In genomic region chr6:114425343-114425742, GRCm38 (mm10) we compare ENCODE assay signal across 28 mouse cellular contexts. TPM values are rescaled to one million over a fixed set of nuclear protein-coding genes. Genes with fewer than 3 reads are reported as not detected.
"Had no signal": no experiment of that assay in that cellular context is flagged by ENCODE, and none has a peak within 500 bp of the region (broad histone marks: within the 10 kb centered on the region; RNA-seq: fewer than 3 reads in every experiment).

No protein-coding gene starts in this region.

- H3K9me3 ChIP-seq: heart, embryonic 13.5 days; heart, embryonic 15.5 days; hindbrain, embryonic 13.5 days; hindbrain, embryonic 15.5 days; kidney, embryonic 15.5 days; limb, embryonic 13.5 days; limb, embryonic 15.5 days; liver, embryonic 12.5 days had no signal

- ATAC-seq: hindbrain, postnatal 0 days; intestine, embryonic 16.5 days; liver, embryonic 12.5 days had no signal

- H3K4me2 ChIP-seq: heart, embryonic 11.5 days; heart, embryonic 13.5 days; heart, embryonic 15.5 days; hindbrain, embryonic 13.5 days; hindbrain, embryonic 15.5 days; kidney, embryonic 15.5 days; limb, embryonic 13.5 days; limb, embryonic 15.5 days; liver, embryonic 12.5 days had no signal

- H3K4me3 ChIP-seq: heart, adult 2 months; heart, embryonic 13.5 days; heart, embryonic 15.5 days; hindbrain, embryonic 13.5 days; hindbrain, embryonic 15.5 days; kidney, embryonic 15.5 days; limb, embryonic 13.5 days; limb, embryonic 15.5 days; liver, embryonic 12.5 days had no signal

- H3K27me3 ChIP-seq: hindbrain, embryonic 13.5 days; hindbrain, embryonic 15.5 days; kidney, embryonic 15.5 days had no signal

- H3K27ac ChIP-seq: heart, adult 2 months; heart, embryonic 13.5 days; heart, embryonic 15.5 days; hindbrain, embryonic 13.5 days; hindbrain, embryonic 15.5 days; hindbrain, postnatal 0 days; kidney, embryonic 15.5 days; kidney, postnatal 0 days; limb, embryonic 13.5 days; limb, embryonic 15.5 days; liver, embryonic 12.5 days had no signal

- H3K36me3 ChIP-seq: heart, embryonic 13.5 days; heart, embryonic 15.5 days; hindbrain, embryonic 13.5 days; hindbrain, embryonic 15.5 days; kidney, embryonic 15.5 days; limb, embryonic 13.5 days; limb, embryonic 15.5 days; liver, embryonic 12.5 days had no signal

- H3K4me1 ChIP-seq: heart, embryonic 15.5 days; limb, embryonic 13.5 days; limb, embryonic 15.5 days; liver, embryonic 12.5 days had no signal

- H3K9ac ChIP-seq: heart, embryonic 13.5 days; heart, embryonic 15.5 days; hindbrain, embryonic 13.5 days; hindbrain, embryonic 15.5 days; kidney, embryonic 15.5 days; limb, embryonic 13.5 days; limb, embryonic 15.5 days; liver, embryonic 12.5 days had no signal

- DNase-seq: gastrocnemius, postnatal 14 days; gastrocnemius, postnatal 36 days; heart, adult 11 months; heart, adult 2 months; heart, postnatal 14 days; heart, postnatal 36 days; kidney, adult 11 months; kidney, adult 2 months; kidney, adult 9 months; kidney, postnatal 14 days; kidney, postnatal 36 days; layer of hippocampus, adult 9-11 months; layer of hippocampus, postnatal 36 days had no signal

RNA-seq across cellular contexts. Expression of gene Hrh1, which starts 27.6 kb away (rescaled TPM):
- total RNA-seq: liver, adult 2 months had no signal
- polyA plus RNA-seq: heart, embryonic 11.5 days; heart, embryonic 13.5 days; heart, postnatal 0 days; limb, embryonic 11.5 days; liver, embryonic 12.5 days had no signal
